Mouse (Mus musculus): Measurements from ENCODE around the gene Ngfr. TPM values are rescaled to one million over a fixed set of nuclear protein-coding genes. Genes with fewer than 3 reads are reported as not detected.

The Ngfr gene
- polyA plus RNA-seq, 1 experiment from 2014 or later, result 23.4 TPM

DNA sequence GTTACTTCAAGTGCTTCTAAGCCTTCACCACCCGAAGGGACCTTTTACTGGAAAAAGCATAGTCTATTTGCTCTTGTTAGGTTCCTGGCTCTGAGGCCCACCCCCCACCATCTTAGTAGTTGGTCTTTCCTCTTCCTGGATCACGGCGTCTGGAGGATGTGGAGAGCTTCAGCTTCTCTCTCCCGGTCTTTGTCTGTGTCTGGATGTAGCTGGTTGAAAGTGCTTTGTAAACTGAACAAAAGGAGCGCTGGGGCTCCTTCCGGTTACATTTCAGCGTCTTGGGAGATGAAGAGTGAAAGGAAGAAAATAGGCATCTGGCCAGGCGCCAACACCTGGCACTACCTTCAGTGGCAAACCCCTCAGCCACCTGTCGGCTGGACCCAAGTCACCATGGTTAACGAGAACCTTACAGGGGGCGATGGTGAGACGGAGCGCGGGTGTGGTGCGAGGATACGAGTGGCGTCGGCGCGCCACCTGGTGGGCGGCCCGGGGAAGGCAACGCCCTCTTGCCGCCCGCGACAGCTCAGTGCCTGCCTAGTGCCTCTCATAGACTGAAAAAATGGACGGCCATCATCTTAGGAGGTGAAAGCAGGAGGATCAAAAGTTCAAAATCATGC, 67.0 kb downstream of the Ngfr start:
- WGBS, result 8% methylated on average over 27 of the region's 27 CpGs
- Histone ChIP-seq H3K4me1 (ENCODE audit: control insufficient read depth, insufficient read depth, low read length) (peaks cover 12% of the 10 kb centered on the region), H3K27ac (ENCODE audit: low read depth, low read length) (no peak overlapping the region), H3K4me2 (replicated peaks; ENCODE audit: low read depth, low read length) (peak overlapping the region; percentile 33), H3K9me3 (ENCODE audit: control insufficient read depth, low read length) (no peaks in the 10 kb centered on the region), H3K9ac (ENCODE audit: low read depth, low read length) (0 out of 2 replicates have a peak overlapping the region, but pooled peaks have one; percentile 7), H3K36me3 (ENCODE audit: control insufficient read depth, insufficient read depth, low read length) (no peaks in the 10 kb centered on the region), H3K4me3 (ENCODE audit: low read length) (no peak overlapping the region), H3K27me3 (ENCODE audit: control insufficient read depth, insufficient read depth, low read length) (0 out of 2 replicates have a peak, but pooled peaks cover under 1% of the 10 kb centered on the region)
- ATAC-seq (ENCODE audit: low FRiP score, low TSS enrichment), result peak; percentile 47

DNA sequence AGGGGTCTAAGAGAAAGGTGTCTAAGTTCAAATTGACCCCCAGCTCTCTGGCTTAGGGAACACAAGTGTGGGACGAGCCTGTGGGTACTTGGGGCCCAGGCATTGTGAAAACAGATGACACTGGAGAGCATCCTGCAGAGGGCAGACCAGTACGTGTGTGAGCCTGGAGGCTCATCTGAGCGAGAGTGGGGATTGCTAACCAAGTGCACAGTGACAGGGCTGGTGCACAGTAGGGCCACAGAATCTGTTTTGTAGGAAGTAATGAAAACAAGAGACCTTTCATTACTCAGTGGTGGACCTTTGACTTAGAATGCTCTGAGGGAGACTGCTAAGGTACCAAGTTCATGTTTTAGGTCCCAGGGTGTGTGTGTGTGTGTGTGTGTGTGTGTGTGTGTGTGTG, 67.5 kb downstream of the Ngfr start:
- ATAC-seq (ENCODE audit: low FRiP score, low TSS enrichment), result no peak
- Histone ChIP-seq H3K27me3 (ENCODE audit: control insufficient read depth, insufficient read depth, low read length) (peaks cover 6% of the 10 kb centered on the region; the same call in 1 of the 2 replicates), H3K4me1 (ENCODE audit: control insufficient read depth, insufficient read depth, low read length) (peaks cover 14% of the 10 kb centered on the region), H3K9me3 (ENCODE audit: control insufficient read depth, low read length) (no peaks in the 10 kb centered on the region), H3K36me3 (ENCODE audit: control insufficient read depth, insufficient read depth, low read length) (no peaks in the 10 kb centered on the region), H3K4me3 (ENCODE audit: low read length) (no peak overlapping the region), H3K4me2 (replicated peaks; ENCODE audit: low read depth, low read length) (no peak overlapping the region), H3K27ac (ENCODE audit: low read depth, low read length) (no peak overlapping the region), H3K9ac (ENCODE audit: low read depth, low read length) (no peak overlapping the region)
- WGBS, result 68% methylated on average over 3 of the region's 3 CpGs

DNA sequence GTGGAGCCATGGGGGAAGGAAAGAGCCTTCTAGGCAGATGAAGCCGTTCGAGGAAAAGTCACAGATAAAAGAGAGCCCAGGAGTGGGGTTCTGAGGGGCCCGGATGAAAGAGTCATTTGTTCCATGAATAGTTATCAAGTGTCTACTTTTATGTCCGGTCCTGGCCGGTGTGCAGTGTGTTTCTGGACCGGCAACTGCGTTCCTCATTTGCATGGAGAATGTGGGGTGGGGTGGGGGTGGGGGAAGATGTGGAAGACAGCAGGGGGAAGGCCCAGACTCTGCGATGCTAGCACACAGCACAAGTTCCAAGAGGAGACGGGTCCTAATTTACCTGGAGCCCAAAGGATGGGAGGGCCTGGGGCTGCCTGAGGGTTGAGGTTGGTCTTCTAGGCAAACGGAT, 68.2 kb downstream of the Ngfr start:
- Histone ChIP-seq H3K4me1 (ENCODE audit: control insufficient read depth, insufficient read depth, low read length) (peaks cover 18% of the 10 kb centered on the region), H3K4me2 (replicated peaks; ENCODE audit: low read depth, low read length) (no peak overlapping the region), H3K36me3 (ENCODE audit: control insufficient read depth, insufficient read depth, low read length) (no peaks in the 10 kb centered on the region), H3K9me3 (ENCODE audit: control insufficient read depth, low read length) (no peaks in the 10 kb centered on the region), H3K27me3 (ENCODE audit: control insufficient read depth, insufficient read depth, low read length) (peaks cover 9% of the 10 kb centered on the region), H3K4me3 (ENCODE audit: low read length) (no peak overlapping the region), H3K27ac (ENCODE audit: low read depth, low read length) (no peak overlapping the region), H3K9ac (ENCODE audit: low read depth, low read length) (no peak overlapping the region)
- ATAC-seq (ENCODE audit: low FRiP score, low TSS enrichment), result no peak
- 70% methylated on average over 10 of the region's 10 CpGs for WGBS

Other genes with a start within 250 kb of the Ngfr start
- gene Slc35b1, start 203.0 kb downstream of the Ngfr start, polyA plus RNA-seq (2014; fragmentation: Nextera tagmentation; extraction: Ambion mirVana), result 94.4 and 111 TPM in 2 replicates
- gene Spop, start 173.7 kb downstream of the Ngfr start, polyA plus RNA-seq (2014; fragmentation: Nextera tagmentation; extraction: Ambion mirVana), result 71.4 and 112 TPM in 2 replicates
- 0.51 and 0.59 TPM in 2 replicates for gene Nxph3, start 73.2 kb downstream of the Ngfr start, polyA plus RNA-seq (2014; fragmentation: Nextera tagmentation; extraction: Ambion mirVana)
- 261 and 268 TPM in 2 replicates for gene Phb, start 79.2 kb upstream of the Ngfr start, polyA plus RNA-seq (2014; fragmentation: Nextera tagmentation; extraction: Ambion mirVana)
- 13.5 and 13.8 TPM in 2 replicates for gene Zfp652, start 124.9 kb upstream of the Ngfr start, polyA plus RNA-seq (2014; fragmentation: Nextera tagmentation; extraction: Ambion mirVana)
- gene B130006D01Rik, start 135.9 kb upstream of the Ngfr start, polyA plus RNA-seq (2014; fragmentation: Nextera tagmentation; extraction: Ambion mirVana), result 1.5 and 1.6 TPM in 2 replicates
- gene Phospho1, start 236.8 kb upstream of the Ngfr start, polyA plus RNA-seq (2014; fragmentation: Nextera tagmentation; extraction: Ambion mirVana), result not detected in 2 replicates
- 19.5 and 26.0 TPM in 2 replicates for gene Gngt2, start 249.5 kb upstream of the Ngfr start, polyA plus RNA-seq (2014; fragmentation: Nextera tagmentation; extraction: Ambion mirVana)

Data from kidney, embryonic 14.5 days (tissue).